Mouse (Mus musculus): Measurements from ENCODE around the gene Akap13.

GRCm38 (mm10) chr7:75669416-75669815 lies 214.1 kb downstream of the Akap13 start:
- no peak for TF ChIP-seq CTCF (IDR thresholded peaks at IDR 0.05; ENCODE audit: control insufficient read depth, insufficient read depth, low read length)
- no peak for TF ChIP-seq POLR2A (IDR thresholded peaks at IDR 0.05; ENCODE audit: borderline replicate concordance, control insufficient read depth, low read depth, low read length)

Measured in bone marrow, adult 2 months (tissue).